Mouse (Mus musculus) hindbrain, embryonic 14.5 days (tissue): ENCODE measurements around the gene Adamts20. TPM values are rescaled to one million over a fixed set of nuclear protein-coding genes. Genes with fewer than 3 reads are reported as not detected.

Experiments
- ATAC-seq: fragments of 200-750 bp; cut with Nextera tagmentation; 2 replicates; pipeline ENCODE4 v1.8.0; 2017; ENCODE audit warnings: moderate number of reproducible peaks, mild to moderate bottlenecking, moderate TSS enrichment, moderate library complexity; ENCODE audit not compliant: low FRiP score
- DNase-seq: peaks from one replicate; pipeline ENCODE4 v3.0.0-alpha.2; 2015; ENCODE audit warnings: low spot score
- H3K27ac ChIP-seq: fragments of 300-500 bp; sonication (generic); 2 replicates; pipeline ENCODE4 v1.5.1; 2014; ENCODE audit warnings: mild to moderate bottlenecking, moderate library complexity
- H3K27me3 ChIP-seq: fragments of 300-500 bp; sonication (generic); 2 replicates; pipeline ENCODE4 v1.6.1; 2014; ENCODE audit warnings: mild to moderate bottlenecking, low read length, mixed read lengths; ENCODE audit not compliant: control insufficient read depth, insufficient read depth
- H3K36me3 ChIP-seq: fragments of 300-500 bp; sonication (generic); replicated peaks from 2 replicates; pipeline ENCODE4 v1.6.1; 2014; ENCODE audit not compliant: control insufficient read depth, insufficient read depth
- H3K4me1 ChIP-seq: fragments of 300-500 bp; sonication (generic); replicated peaks from 2 replicates; pipeline ENCODE4 v1.6.1; 2014; ENCODE audit warnings: antibody characterized with exemption, low read length, mixed read lengths; ENCODE audit not compliant: control insufficient read depth, insufficient read depth
- H3K4me2 ChIP-seq: fragments of 300-500 bp; sonication (generic); replicated peaks from 2 replicates; pipeline ENCODE4 v1.6.1; 2014; ENCODE audit warnings: mild to moderate bottlenecking, moderate library complexity
- H3K4me3 ChIP-seq: fragments of 300-500 bp; sonication (generic); replicated peaks from 2 replicates; pipeline ENCODE4 v1.5.1; 2014; ENCODE audit warnings: mild to moderate bottlenecking, low read length
- H3K9ac ChIP-seq: fragments of 300-500 bp; sonication (generic); 2 replicates; pipeline ENCODE4 v1.6.1; 2014
- H3K9me3 ChIP-seq: fragments of 300-500 bp; sonication (generic); 2 replicates; pipeline ENCODE4 v1.6.1; 2016; ENCODE audit warnings: low read length; ENCODE audit not compliant: control insufficient read depth
- WGBS: fragments of 180-500 bp; shearing (Covaris S2); extraction: QIAGEN DNeasy Blood & Tissue Kit; methylation state at CpG from one replicate; pipeline ENCODE4 v1.1.7; 2014; 5-methylcytosine and 5-hydroxymethylcytosine counted together
- polyA plus RNA-seq: library from polyadenylated mRNA; unstranded; fragments of >200 nt; fragmentation: Nextera tagmentation; extraction: Ambion mirVana; gene quantifications from 2 replicates; pipeline ENCODE4 v1.2.1, GENCODE M21; 2014

The Adamts20 gene
- polyA plus RNA-seq, 1 experiment from 2014 or later = 4.9 TPM

- no peak for DNase-seq
- no peak overlapping the region for H3K27ac ChIP-seq
- no peaks in the 10 kb centered on the region for H3K36me3 ChIP-seq
- peaks cover 13% of the 10 kb centered on the region; the same call in 1 of the 2 replicates for H3K4me1 ChIP-seq
- ATAC-seq = no peak
- no peak overlapping the region for H3K4me2 ChIP-seq
- H3K9me3 ChIP-seq = no peaks in the 10 kb centered on the region
- no peaks in the 10 kb centered on the region for H3K27me3 ChIP-seq
- H3K9ac ChIP-seq = no peak overlapping the region
- H3K4me3 ChIP-seq = no peak overlapping the region
- WGBS = 84% methylated on average over 5 of the region's 5 CpGs
These were observed 15.0 kb upstream of the Adamts20 start for GRCm38 (mm10) chr15:94480248-94480647.

GRCm38 (mm10) chr15:94479513-94480136 lies 14.4 kb upstream of the Adamts20 start:
- 59% methylated on average over 3 of the region's 3 CpGs for WGBS
- peak; percentile 49 for DNase-seq

GRCm38 (mm10) chr15:94478706-94479105 lies 13.5 kb upstream of the Adamts20 start:
- H3K4me3 ChIP-seq = no peak overlapping the region
- H3K27ac ChIP-seq = 0 out of 2 replicates have a peak overlapping the region, but pooled peaks have one; percentile 9
- H3K9ac ChIP-seq = no peak overlapping the region
- ATAC-seq (no peak), DNase-seq (no peak)
- H3K9me3 ChIP-seq = no peaks in the 10 kb centered on the region
- H3K27me3 ChIP-seq = no peaks in the 10 kb centered on the region
- H3K4me2 ChIP-seq = no peak overlapping the region
- 36% methylated on average over 13 of the region's 13 CpGs for WGBS
- H3K4me1 ChIP-seq = peaks cover 13% of the 10 kb centered on the region; the same call in 1 of the 2 replicates
- H3K36me3 ChIP-seq = no peaks in the 10 kb centered on the region

More at GRCm38 (mm10) chr15:94479513-94480136, 14.4 kb upstream of the Adamts20 start:
- Histone ChIP-seq H3K9me3 (no peaks in the 10 kb centered on the region), H3K4me2 (no peak overlapping the region), H3K36me3 (no peaks in the 10 kb centered on the region), H3K4me3 (no peak overlapping the region), H3K27ac (no peak overlapping the region; the same call in 1 of the 2 replicates), H3K27me3 (no peaks in the 10 kb centered on the region), H3K9ac (no peak overlapping the region), H3K4me1 (peaks cover 13% of the 10 kb centered on the region; the same call in 1 of the 2 replicates)
- no peak for ATAC-seq

GRCm38 (mm10) chr15:94477287-94477686 lies 12.1 kb upstream of the Adamts20 start:
- Histone ChIP-seq H3K9me3 (no peaks in the 10 kb centered on the region), H3K4me3 (no peak overlapping the region), H3K27me3 (no peaks in the 10 kb centered on the region), H3K27ac (no peak overlapping the region), H3K9ac (no peak overlapping the region), H3K36me3 (no peaks in the 10 kb centered on the region), H3K4me1 (peaks cover 13% of the 10 kb centered on the region; the same call in 1 of the 2 replicates), H3K4me2 (no peak overlapping the region)
- no peak for ATAC-seq
- DNase-seq = no peak
- WGBS = 16% methylated on average over 7 of the region's 7 CpGs

GRCm38 (mm10) chr15:94475975-94476374 lies 10.8 kb upstream of the Adamts20 start:
- 86% methylated on average over 5 of the region's 5 CpGs for WGBS
- no peak overlapping the region for H3K27ac ChIP-seq
- H3K27me3 ChIP-seq = no peaks in the 10 kb centered on the region
- ATAC-seq (no peak), DNase-seq (no peak)
- H3K9ac ChIP-seq = no peak overlapping the region
- no peak overlapping the region for H3K4me2 ChIP-seq
- no peaks in the 10 kb centered on the region for H3K9me3 ChIP-seq
- H3K36me3 ChIP-seq = no peaks in the 10 kb centered on the region
- H3K4me3 ChIP-seq = no peak overlapping the region
- H3K4me1 ChIP-seq = peaks cover 13% of the 10 kb centered on the region; the same call in 1 of the 2 replicates

- no peak overlapping the region for H3K9ac ChIP-seq
- H3K27me3 ChIP-seq = no peaks in the 10 kb centered on the region
- H3K36me3 ChIP-seq = no peaks in the 10 kb centered on the region
- H3K27ac ChIP-seq = no peak overlapping the region
- no peak overlapping the region for H3K4me3 ChIP-seq
- no peaks in the 10 kb centered on the region for H3K9me3 ChIP-seq
- WGBS = 82% methylated on average over 5 of the region's 5 CpGs
- no peaks in the 10 kb centered on the region for H3K4me1 ChIP-seq
- no peak for ATAC-seq
- DNase-seq = no peak
- H3K4me2 ChIP-seq = no peak overlapping the region
These were observed 5.1 kb upstream of the Adamts20 start for GRCm38 (mm10) chr15:94470361-94470760.

GRCm38 (mm10) chr15:94464881-94465280 lies 337 bp downstream of the Adamts20 start:
- H3K4me2 ChIP-seq = no peak overlapping the region
- H3K4me3 ChIP-seq = no peak overlapping the region
- H3K36me3 ChIP-seq = no peaks in the 10 kb centered on the region
- H3K27ac ChIP-seq = no peak overlapping the region
- ATAC-seq (no peak), DNase-seq (no peak)
- H3K9ac ChIP-seq = no peak overlapping the region
- no peaks in the 10 kb centered on the region for H3K4me1 ChIP-seq
- H3K27me3 ChIP-seq = no peaks in the 10 kb centered on the region
- H3K9me3 ChIP-seq = no peaks in the 10 kb centered on the region
- 72% methylated on average over 14 of the region's 14 CpGs for WGBS

- H3K4me1 ChIP-seq = no peaks in the 10 kb centered on the region
- WGBS = 73% methylated on average over 3 of the region's 3 CpGs
- H3K36me3 ChIP-seq = no peaks in the 10 kb centered on the region
- no peaks in the 10 kb centered on the region for H3K9me3 ChIP-seq
- DNase-seq (no peak), ATAC-seq (no peak)
- no peak overlapping the region for H3K27ac ChIP-seq
- H3K9ac ChIP-seq = no peak overlapping the region
- H3K4me2 ChIP-seq = no peak overlapping the region
- H3K27me3 ChIP-seq = no peaks in the 10 kb centered on the region
- no peak overlapping the region for H3K4me3 ChIP-seq
These were observed 2.0 kb downstream of the Adamts20 start for GRCm38 (mm10) chr15:94463251-94463650.

GRCm38 (mm10) chr15:94462206-94462605 lies 3.0 kb downstream of the Adamts20 start:
- H3K27me3 ChIP-seq = no peaks in the 10 kb centered on the region
- 15% methylated on average over 3 of the region's 3 CpGs for WGBS
- H3K36me3 ChIP-seq = no peaks in the 10 kb centered on the region
- no peak overlapping the region for H3K27ac ChIP-seq
- no peak overlapping the region for H3K9ac ChIP-seq
- no peak overlapping the region for H3K4me2 ChIP-seq
- H3K9me3 ChIP-seq = no peaks in the 10 kb centered on the region
- H3K4me1 ChIP-seq = no peaks in the 10 kb centered on the region
- ATAC-seq (no peak), DNase-seq (no peak)
- H3K4me3 ChIP-seq = no peak overlapping the region
